8 mouse cellular contexts compared by ENCODE assay signal in the genomic region with DNA sequence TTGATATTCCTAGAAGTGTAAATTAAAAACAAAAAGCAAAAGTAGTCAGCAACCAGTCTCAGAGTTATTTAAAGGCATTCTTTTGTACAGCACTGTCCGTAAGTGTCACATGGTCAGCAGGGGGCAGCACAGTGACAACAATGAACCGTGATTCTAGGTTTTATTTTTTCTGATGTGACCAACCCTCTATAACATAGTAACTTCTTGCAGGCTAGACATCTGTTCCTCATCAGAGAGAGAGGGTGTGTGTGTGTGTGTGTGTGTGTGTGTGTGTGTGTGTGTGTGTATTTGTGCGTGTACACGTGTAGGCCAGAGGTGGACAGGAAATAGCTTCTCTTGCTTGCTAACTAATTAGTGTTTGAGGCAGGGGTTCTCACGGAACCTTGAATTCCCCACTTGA. TPM values are rescaled to one million over a fixed set of nuclear protein-coding genes. Genes with fewer than 3 reads are reported as not detected.
DNase-seq lines count a peak whose midpoint lies in the region; ATAC-seq and TF ChIP-seq lines count a peak whose summit lies in the region.
"Had no signal": no experiment of that assay in that cellular context is flagged by ENCODE, and none has a peak within 500 bp of the region (broad histone marks: within the 10 kb centered on the region; RNA-seq: fewer than 3 reads in every experiment).

No protein-coding gene starts in this region.

- peak; percentile 65; the same call in 1 of the 2 replicates for ATAC-seq in limb, embryonic 14.5 days (ENCODE audit: low FRiP score, low read depth)

- peaks cover 5% of the 10 kb centered on the region; the same call in 1 of the 2 replicates for H3K36me3 ChIP-seq in limb, embryonic 14.5 days (ENCODE audit: control insufficient read depth, insufficient read depth, low read length)
- H3K36me3 ChIP-seq: heart, embryonic 15.5 days had no signal

- no peak overlapping the region for H3K9ac ChIP-seq in limb, embryonic 14.5 days (ENCODE audit: low read depth, low read length, severe bottlenecking)
- H3K9ac ChIP-seq: heart, embryonic 15.5 days had no signal

- WGBS in limb, embryonic 14.5 days = 38% methylated on average over 5 of the region's 5 CpGs

- DNase-seq in ovary, postnatal 10 days (ENCODE audit: low spot score) = peak; percentile 1
- no peak for DNase-seq in ovary, adult 18-20 months (ENCODE audit: low spot score)
- peak; percentile 37 to 52 for DNase-seq in adrenal gland, adult 18-20 months (ENCODE audit: low spot score in 2 of 2)
- peak; percentile 34 for DNase-seq in embryo, embryonic 11.5 days (ENCODE audit: low read depth, low spot score)
- DNase-seq in induced T-regulatory cell, adult 2 months (ENCODE audit: low read depth) = peak; percentile 71
- peak; percentile 68 for DNase-seq in limb, embryonic 14.5 days (ENCODE audit: low spot score)
- peak; percentile 43 to 64 for DNase-seq in right cerebral cortex, postnatal 10 days (ENCODE audit: low spot score in 2 of 2)

- H3K4me1 ChIP-seq in limb, embryonic 14.5 days (ENCODE audit: control insufficient read depth, insufficient read depth, low read length) = no peaks in the 10 kb centered on the region
- H3K4me1 ChIP-seq: heart, embryonic 15.5 days had no signal

- no peak overlapping the region for H3K4me2 ChIP-seq in limb, embryonic 14.5 days (replicated peaks; ENCODE audit: low read depth, low read length, severe bottlenecking)
- H3K4me2 ChIP-seq: heart, embryonic 15.5 days had no signal

- TF ChIP-seq POLR2A in limb, embryonic 14.5 days (IDR thresholded peaks at IDR 0.05; ENCODE audit: borderline replicate concordance, extremely low read depth, insufficient read depth, insufficient read length) = no peak

- H3K9me3 ChIP-seq in limb, embryonic 14.5 days (ENCODE audit: control insufficient read depth, low read length) = no peaks in the 10 kb centered on the region
- H3K9me3 ChIP-seq: heart, embryonic 15.5 days had no signal

- H3K4me3 ChIP-seq in limb, embryonic 14.5 days (replicated peaks; ENCODE audit: low read length) = no peak overlapping the region
- H3K4me3 ChIP-seq: heart, embryonic 15.5 days had no signal

- no peaks in the 10 kb centered on the region for H3K27me3 ChIP-seq in limb, embryonic 14.5 days (ENCODE audit: control insufficient read depth, insufficient read depth, low read length)
- H3K27me3 ChIP-seq: heart, embryonic 15.5 days had no signal

- no peak overlapping the region for H3K27ac ChIP-seq in limb, embryonic 14.5 days (replicated peaks; ENCODE audit: low read depth, low read length)
- H3K27ac ChIP-seq: heart, embryonic 15.5 days had no signal

RNA-seq across cellular contexts. Expression of gene Neto2, which starts 38.7 kb away (rescaled TPM):
- total RNA-seq in adrenal gland, adult 18-20 months (2021) = 1 to 10 TPM; 4.4 TPM
- polyA plus RNA-seq in limb, embryonic 14.5 days (2012; rRNA removed) = 7.4 and 7.7 TPM in 2 replicates
- polyA plus RNA-seq in limb, embryonic 14.5 days (2014; fragmentation: Nextera tagmentation; extraction: Ambion mirVana) = 12.3 and 14.4 TPM in 2 replicates
